Mouse (Mus musculus) heart, postnatal 36 days (tissue): ENCODE measurements around the gene Kazn. TPM values are rescaled to one million over a fixed set of nuclear protein-coding genes. Genes with fewer than 3 reads are reported as not detected.

Source experiments
- DNase-seq, 2 experiments: peaks; one replicate each; pipeline ENCODE4 v3.0.0; 2021 to 2022
- intact Hi-C: fragments of 180-260 bp; cut with DNase I; formaldehyde crosslinking; loops from one replicate; pipeline ENCODE4 v1.15.1; 2025
- total RNA-seq, 2 experiments: library from RNA; stranded (reverse); gene quantifications; 2 replicates each; pipeline ENCODE4 v1.2.3; 2021

Gene Kazn
- total RNA-seq, 2 experiments from 2014 or later = 3.4 to 3.6 TPM

- intact Hi-C loops = no loop called here
- DNase-seq = no peak
Observed at GRCm38 (mm10) chr4:142135515-142135914, 103.7 kb downstream of the Kazn start.

DNA sequence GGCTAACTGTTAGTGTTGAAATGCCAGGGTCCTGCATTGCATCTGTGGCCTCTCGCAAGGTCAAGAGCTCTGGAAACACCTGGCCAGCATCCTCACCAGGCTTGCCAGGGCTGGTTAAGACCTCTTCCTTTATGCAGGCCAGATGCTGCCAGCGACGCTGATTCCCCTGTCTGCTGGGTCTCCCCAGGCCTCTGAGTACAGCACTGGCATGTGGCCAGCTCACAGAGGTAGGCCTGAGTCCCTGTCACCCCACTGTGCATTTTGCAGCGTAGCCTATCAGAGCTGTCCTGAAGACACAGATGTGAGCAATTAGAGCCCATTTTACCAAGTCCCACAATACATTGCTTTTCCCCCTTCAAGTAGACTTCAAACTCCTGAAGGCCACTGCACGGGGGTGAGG, 109.0 kb downstream of the Kazn start:
- intact Hi-C loops = no loop called here
- no peak for DNase-seq

- no peak for DNase-seq
- intact Hi-C loops = no loop called here
Observed at GRCm38 (mm10) chr4:142127275-142127788, 111.9 kb downstream of the Kazn start.

DNA sequence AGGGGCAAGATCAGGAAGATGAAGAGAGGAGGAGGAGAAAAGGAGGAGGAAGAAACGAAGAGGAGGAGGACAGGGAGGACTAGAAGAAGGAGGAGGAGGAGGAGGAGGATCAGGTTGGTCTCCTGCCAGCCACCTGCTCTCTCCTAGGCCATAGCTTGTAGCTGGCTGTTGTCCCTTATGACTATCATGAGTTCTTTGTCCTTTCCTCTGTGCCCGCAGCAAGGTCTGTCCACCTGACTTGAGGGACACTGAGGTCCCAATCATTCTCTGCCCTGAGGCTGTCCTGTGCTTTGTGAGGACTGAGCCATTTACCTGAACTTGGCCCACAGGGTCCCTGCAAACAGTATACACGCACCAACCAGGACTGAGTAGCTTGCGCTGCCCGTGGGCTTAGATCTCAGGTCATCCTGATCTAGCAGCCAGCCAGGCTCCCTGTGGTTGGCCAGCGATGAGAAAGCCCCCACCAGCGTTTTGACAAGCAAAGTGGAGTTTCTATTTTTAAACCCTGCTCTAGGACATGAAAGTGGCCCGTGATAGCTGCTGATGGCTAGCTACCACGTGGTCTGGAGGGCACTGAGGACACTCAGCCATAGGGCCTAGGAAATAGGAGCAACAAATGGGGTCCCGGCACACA, 112.4 kb downstream of the Kazn start:
- peak; percentile 22 to 53 for DNase-seq
- intact Hi-C loops = no loop called here

GRCm38 (mm10) chr4:142121164-142121563, 118.0 kb downstream of the Kazn start:
- intact Hi-C loops = no loop called here
- DNase-seq = no peak

GRCm38 (mm10) chr4:142118522-142118921, 120.7 kb downstream of the Kazn start:
- intact Hi-C loops = no loop called here
- no peak for DNase-seq

DNA sequence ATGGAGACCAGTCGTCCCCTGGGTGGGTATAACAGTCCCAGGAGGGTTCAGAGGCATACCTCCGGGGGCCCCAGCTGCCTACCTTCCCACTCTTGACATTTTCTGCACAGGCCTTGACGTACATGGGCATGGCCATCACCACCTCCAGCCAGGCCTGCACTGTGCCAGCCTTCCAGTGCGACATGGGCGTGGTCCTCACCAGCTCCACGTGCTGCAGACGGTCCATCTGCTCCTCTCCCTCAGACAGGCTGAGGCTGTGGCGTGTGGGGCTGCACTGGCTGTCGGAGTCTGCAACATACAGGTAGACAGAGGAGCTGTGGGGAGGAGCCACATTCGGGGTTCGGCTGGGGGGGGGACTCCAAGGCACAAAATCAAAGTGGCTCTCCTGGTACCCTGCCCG, 121.2 kb downstream of the Kazn start:
- DNase-seq = no peak
- intact Hi-C loops = no loop called here

DNA sequence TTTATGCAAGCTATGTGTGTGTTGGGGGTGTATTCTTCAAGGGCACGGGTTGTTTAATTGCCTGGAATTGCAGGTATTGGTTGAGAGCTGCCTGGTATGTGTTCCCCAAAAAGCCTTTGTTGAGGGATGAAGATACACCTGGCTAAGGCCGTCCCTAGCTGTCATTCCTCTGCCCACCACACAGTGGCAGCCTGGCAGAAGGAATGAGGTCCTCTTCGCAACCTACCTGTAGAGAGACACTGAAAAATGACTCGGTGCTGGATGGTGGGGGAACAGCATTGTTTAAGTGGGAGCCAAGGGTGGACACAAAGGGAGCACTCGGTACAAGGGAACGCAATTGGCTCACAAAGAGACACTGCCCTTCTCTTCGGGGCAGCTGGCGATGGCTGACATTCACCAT, 125.9 kb downstream of the Kazn start:
- intact Hi-C loops = loop anchor here (1.0 to 5.0 kb wide), 2 partner anchors 31 to 234 kb away; no protein-coding TSS in a partner anchor
- peak in 1 of 2 experiments; percentile 46 for DNase-seq

DNA sequence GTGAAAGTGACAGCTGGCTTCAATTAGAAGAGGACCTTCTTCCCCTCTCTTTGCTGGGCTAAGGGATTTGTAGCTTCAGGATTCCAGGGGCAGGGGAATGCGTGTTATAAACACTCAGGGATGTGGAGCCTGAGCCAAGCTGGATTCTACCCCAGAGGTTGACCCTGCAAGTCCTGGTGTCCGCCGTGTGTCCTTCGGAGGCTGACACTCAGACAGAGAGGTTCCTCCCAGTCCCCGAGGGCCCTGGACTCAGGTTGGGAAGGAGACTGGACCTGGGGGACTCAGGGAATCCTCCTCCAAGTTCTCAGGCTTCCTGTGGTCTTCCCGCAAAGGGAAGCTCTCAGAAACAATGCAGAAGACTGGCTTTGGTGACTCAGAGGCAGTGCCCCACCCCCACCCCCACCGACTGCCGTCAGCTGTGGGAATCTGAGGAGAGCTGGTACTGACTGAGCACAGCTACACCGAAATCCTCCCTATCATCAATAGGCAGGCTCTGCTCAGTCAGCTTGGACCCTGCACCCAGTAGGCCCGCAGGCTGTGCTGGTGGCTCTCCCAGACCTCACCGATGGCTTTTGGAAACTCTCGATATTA, 136.0 kb downstream of the Kazn start:
- no peak for DNase-seq
- intact Hi-C loops = no loop called here

- intact Hi-C loops = loop anchor here (1.0 to 10.0 kb wide), 3 partner anchors 15 to 224 kb away; partner anchors contain the start of gene Efhd2
Observed at GRCm38 (mm10) chr4:142098303-142098702, 140.9 kb downstream of the Kazn start.

DNA sequence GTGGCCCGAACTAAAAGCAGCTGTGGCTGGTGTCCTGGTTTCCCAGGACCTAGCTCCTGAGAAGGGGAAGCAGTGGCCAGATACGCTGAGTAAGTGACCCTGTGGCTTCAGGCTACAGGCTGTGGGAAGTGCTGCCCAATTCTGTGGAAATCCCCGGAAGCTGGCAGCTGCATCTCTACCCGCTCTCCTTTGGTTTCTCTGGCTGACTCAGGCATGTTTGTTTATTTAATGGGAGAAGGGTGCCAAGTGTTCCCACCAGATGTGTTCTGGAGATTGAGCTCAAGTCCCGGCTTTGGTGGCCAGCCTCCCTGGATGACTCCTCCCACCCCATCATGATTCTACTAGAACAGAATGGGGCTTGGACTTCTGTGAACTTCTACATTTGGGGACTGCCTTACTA, 141.3 kb downstream of the Kazn start:
- intact Hi-C loops = loop anchor here (1.0 to 10.0 kb wide), 3 partner anchors 15 to 223 kb away; partner anchors contain the start of gene Efhd2
- peak; percentile 64 to 70 for DNase-seq

More at GRCm38 (mm10) chr4:142098303-142098702, 140.9 kb downstream of the Kazn start:
- peak; percentile 80 to 86 for DNase-seq

- intact Hi-C loops = loop anchor here (10.0 kb wide), 1 partner anchor 221 kb away; the partner anchor contains the start of gene Efhd2
Observed at GRCm38 (mm10) chr4:142095513-142096241, 143.5 kb downstream of the Kazn start.

DNA sequence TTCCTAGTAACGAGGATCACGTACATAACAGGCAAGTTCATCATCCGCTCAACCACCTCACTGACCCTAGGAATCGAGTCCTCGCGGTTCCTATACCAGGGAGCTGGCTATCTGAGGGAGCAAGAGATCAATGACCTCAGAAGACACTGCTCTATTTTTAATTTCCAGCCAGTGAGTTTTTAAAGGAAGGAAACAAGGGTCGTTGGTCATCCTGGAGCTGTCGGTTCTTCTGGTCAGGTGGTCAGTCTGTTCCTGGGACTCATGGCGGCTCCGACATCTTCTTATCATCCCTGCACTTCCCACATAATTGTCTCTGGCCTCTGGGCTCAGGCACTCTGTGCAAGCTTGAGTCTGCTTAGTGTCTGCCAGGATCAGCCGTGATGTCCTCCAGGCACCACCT, 144.8 kb downstream of the Kazn start:
- intact Hi-C loops = loop anchor here (10.0 kb wide), 1 partner anchor 220 kb away; the partner anchor contains the start of gene Efhd2
- no peak for DNase-seq

More at GRCm38 (mm10) chr4:142095513-142096241, 143.5 kb downstream of the Kazn start:
- DNase-seq = peak; percentile 75 to 80

DNA sequence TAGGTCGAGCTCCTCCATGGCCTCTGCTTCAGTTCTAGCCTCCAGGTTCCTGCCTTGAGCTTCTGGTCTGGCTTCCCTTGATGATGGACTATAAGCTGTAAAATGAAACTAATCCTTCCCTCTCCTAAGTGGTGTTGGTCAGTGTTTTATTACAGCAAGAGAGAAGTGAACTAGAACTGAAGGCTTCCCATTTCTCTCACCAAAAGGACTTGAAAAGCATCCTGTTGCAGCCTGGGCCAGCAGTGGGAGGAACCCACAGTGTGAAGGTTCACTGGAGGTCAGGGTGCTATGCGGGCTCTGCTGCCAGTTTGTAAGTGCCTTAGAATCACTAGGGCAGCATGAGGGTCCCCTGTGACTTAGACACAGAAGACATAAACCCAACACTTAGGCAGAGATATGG, 148.1 kb downstream of the Kazn start:
- no peak for DNase-seq
- intact Hi-C loops = loop anchor here (10.0 kb wide), 1 partner anchor 216 kb away; the partner anchor contains the start of gene Efhd2

DNA sequence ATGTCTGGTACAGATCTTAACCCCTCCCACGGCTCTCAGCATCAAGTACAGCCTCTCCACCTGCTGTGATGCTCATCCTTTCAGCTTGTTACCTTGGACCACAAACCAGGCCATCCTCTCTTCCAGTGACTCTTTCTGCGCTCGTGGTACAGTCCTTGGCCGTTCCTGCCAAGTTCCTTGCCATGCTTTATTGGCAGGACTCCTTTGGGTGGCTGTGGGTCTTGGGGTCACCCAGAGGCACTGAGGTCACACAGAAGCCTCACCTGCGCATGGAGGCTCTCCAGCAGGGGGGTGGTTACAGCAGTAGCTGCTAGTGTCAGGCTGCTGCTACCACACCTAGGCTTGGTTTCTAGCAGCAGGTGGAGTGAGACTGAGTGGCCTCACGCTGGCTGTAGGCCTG, 149.2 kb downstream of the Kazn start:
- intact Hi-C loops = loop anchor here (10.0 kb wide), 1 partner anchor 215 kb away; the partner anchor contains the start of gene Efhd2
- DNase-seq = no peak

- intact Hi-C loops = no loop called here
- no peak for DNase-seq
Observed at GRCm38 (mm10) chr4:142088836-142089235, 150.4 kb downstream of the Kazn start.

DNA sequence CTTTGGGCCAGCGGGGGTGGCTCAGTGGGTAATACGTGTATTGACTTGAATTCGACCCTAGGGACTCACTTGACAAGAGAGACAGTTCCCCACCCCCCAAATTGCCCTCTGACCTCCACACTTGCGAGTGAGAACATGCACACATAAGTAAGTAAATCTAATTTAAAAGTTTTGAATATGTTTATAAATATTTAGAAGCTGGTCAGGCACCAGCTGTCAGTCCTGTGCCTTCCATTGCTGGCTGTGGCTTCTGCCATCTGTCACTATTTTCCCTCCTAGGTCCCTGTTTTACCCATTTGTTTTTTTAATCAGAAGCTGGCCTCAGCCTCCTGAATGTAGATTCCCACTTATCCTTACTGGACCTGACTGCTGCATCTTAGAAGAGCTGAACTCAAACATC, 150.8 kb downstream of the Kazn start:
- no peak for DNase-seq
- intact Hi-C loops = no loop called here

DNA sequence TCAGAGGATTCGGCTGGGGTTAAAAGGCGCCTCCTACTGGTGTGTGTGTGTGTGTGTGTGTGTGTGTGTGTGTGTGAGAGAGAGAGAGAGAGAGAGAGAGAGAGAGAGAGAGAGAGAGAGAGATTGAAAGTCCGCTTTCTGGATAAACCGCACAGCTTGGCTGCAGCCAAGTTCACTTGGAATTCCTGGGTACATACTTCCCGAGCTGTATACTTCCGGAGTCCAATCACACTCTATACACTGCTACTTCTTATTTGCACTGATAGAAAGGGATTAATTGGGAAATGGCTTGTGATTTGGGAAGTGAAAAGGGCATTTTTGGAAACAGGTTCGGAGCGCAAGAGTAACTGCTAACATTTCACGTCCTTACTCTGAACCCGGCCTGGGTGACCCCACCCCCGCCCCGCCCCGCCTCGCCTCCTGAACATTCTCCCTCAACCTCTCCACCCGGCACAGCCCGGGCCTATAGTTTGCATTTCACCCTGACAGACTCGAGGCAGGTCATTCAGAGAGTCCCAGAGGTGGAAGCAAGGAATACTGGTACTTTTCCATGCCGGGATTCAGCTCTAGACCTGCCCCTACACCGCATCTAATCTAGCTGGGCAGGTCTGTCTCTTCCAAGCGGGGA, 154.2 kb downstream of the Kazn start:
- intact Hi-C loops = loop anchor here (2.0 kb wide), 1 partner anchor 70 kb away; the partner anchor contains the start of gene Fhad1
- no peak for DNase-seq

GRCm38 (mm10) chr4:142084131-142084899, 154.9 kb downstream of the Kazn start, which contains the start of gene Tmem51:
TSS of gene Tmem51 (minus strand) at chr4:142084304.
- intact Hi-C loops = loop anchor here (2.0 kb wide), 1 partner anchor 70 kb away; the partner anchor contains the start of gene Fhad1
- peak; percentile 56 to 70 for DNase-seq
